Mouse (Mus musculus) midbrain, embryonic 16.5 days (tissue): Measurements from ENCODE around the gene BC017158. TPM values are rescaled to one million over a fixed set of nuclear protein-coding genes. Genes with fewer than 3 reads are reported as not detected.

ENCODE experiments used
- ATAC-seq: fragments of 200-750 bp; cut with Nextera tagmentation; 2 replicates; pipeline ENCODE4 v1.8.0; 2017; ENCODE audit warnings: moderate TSS enrichment
- H3K27ac ChIP-seq: fragments of 300-500 bp; sonication (generic); 2 replicates; pipeline ENCODE4 v1.5.1; 2014; ENCODE audit warnings: mild to moderate bottlenecking, low read length, mixed read lengths
- H3K27me3 ChIP-seq: fragments of 300-500 bp; sonication (generic); 2 replicates; pipeline ENCODE4 v1.6.1; 2014; ENCODE audit warnings: low read depth, low read length, mixed read lengths; ENCODE audit not compliant: control insufficient read depth, insufficient read depth
- H3K36me3 ChIP-seq: fragments of 300-500 bp; sonication (generic); 2 replicates; pipeline ENCODE4 v1.6.1; 2014; ENCODE audit warnings: mild to moderate bottlenecking, low read length, moderate library complexity, mixed read lengths; ENCODE audit not compliant: control insufficient read depth, insufficient read depth
- H3K4me1 ChIP-seq: fragments of 300-500 bp; sonication (generic); 2 replicates; pipeline ENCODE4 v1.6.1; 2014; ENCODE audit warnings: mild to moderate bottlenecking, low read length, mixed read lengths; ENCODE audit not compliant: control insufficient read depth, insufficient read depth
- H3K4me2 ChIP-seq: fragments of 300-500 bp; sonication (generic); 2 replicates; pipeline ENCODE4 v1.6.1; 2014; ENCODE audit warnings: mild to moderate bottlenecking, low read length, mixed read lengths
- H3K4me3 ChIP-seq: fragments of 300-500 bp; sonication (generic); 2 replicates; pipeline ENCODE4 v1.5.1; 2014; ENCODE audit warnings: low read depth, mild to moderate bottlenecking, low read length, moderate library complexity, mixed read lengths
- H3K9ac ChIP-seq: fragments of 300-500 bp; sonication (generic); 2 replicates; pipeline ENCODE4 v1.6.1; 2014; ENCODE audit warnings: low read depth, low read length, mixed read lengths
- H3K9me3 ChIP-seq: fragments of 300-500 bp; sonication (generic); replicated peaks from 2 replicates; pipeline ENCODE4 v1.6.1; 2014; ENCODE audit warnings: mild to moderate bottlenecking, low read length, mixed read lengths; ENCODE audit not compliant: control insufficient read depth, poor library complexity, severe bottlenecking
- WGBS: fragments of 180-500 bp; shearing (Covaris S2); extraction: QIAGEN DNeasy Blood & Tissue Kit; methylation state at CpG from one replicate; pipeline ENCODE4 v1.1.7; 2014; 5-methylcytosine and 5-hydroxymethylcytosine counted together
- polyA plus RNA-seq: library from polyadenylated mRNA; unstranded; fragments of >200 nt; fragmentation: Nextera tagmentation; extraction: Ambion mirVana; gene quantifications from 2 replicates; pipeline ENCODE4 v1.2.1, GENCODE M21; 2015

BC017158 gene
- polyA plus RNA-seq, 1 experiment from 2014 or later = 25.9 TPM

GRCm38 (mm10) chr7:128330981-128331380 lies 33.0 kb upstream of the BC017158 start:
- H3K4me2 ChIP-seq = peak overlapping the region; percentile 31
- WGBS = 40% methylated on average over 9 of the region's 9 CpGs
- H3K36me3 ChIP-seq = no peaks in the 10 kb centered on the region
- H3K27me3 ChIP-seq = no peaks in the 10 kb centered on the region
- no peak for ATAC-seq
- H3K27ac ChIP-seq = peak overlapping the region; percentile 49; the same call in 1 of the 2 replicates
- no peak overlapping the region for H3K9ac ChIP-seq
- H3K4me3 ChIP-seq = no peak overlapping the region
- peaks cover 5% of the 10 kb centered on the region for H3K4me1 ChIP-seq
- no peaks in the 10 kb centered on the region for H3K9me3 ChIP-seq

- Histone ChIP-seq H3K9me3 (no peaks in the 10 kb centered on the region), H3K4me3 (no peak overlapping the region), H3K27ac (no peak overlapping the region), H3K4me1 (no peaks in the 10 kb centered on the region), H3K9ac (no peak overlapping the region), H3K27me3 (no peaks in the 10 kb centered on the region; the same call in 1 of the 2 replicates), H3K36me3 (no peaks in the 10 kb centered on the region), H3K4me2 (no peak overlapping the region)
- 93% methylated on average over 1 of the region's 1 CpGs for WGBS
- ATAC-seq = no peak
These were observed 27.0 kb upstream of the BC017158 start for GRCm38 (mm10) chr7:128324977-128325376.

GRCm38 (mm10) chr7:128321260-128321659 lies 23.3 kb upstream of the BC017158 start:
- ATAC-seq = no peak
- no peaks in the 10 kb centered on the region for H3K36me3 ChIP-seq
- no peak overlapping the region for H3K4me2 ChIP-seq
- no peaks in the 10 kb centered on the region for H3K9me3 ChIP-seq
- no peak overlapping the region for H3K4me3 ChIP-seq
- no peaks in the 10 kb centered on the region; the same call in 1 of the 2 replicates for H3K27me3 ChIP-seq
- H3K4me1 ChIP-seq = no peaks in the 10 kb centered on the region
- WGBS = 75% methylated on average over 7 of the region's 7 CpGs
- H3K9ac ChIP-seq = no peak overlapping the region
- no peak overlapping the region for H3K27ac ChIP-seq

- Histone ChIP-seq H3K27ac (no peak overlapping the region), H3K27me3 (no peaks in the 10 kb centered on the region; the same call in 1 of the 2 replicates), H3K4me3 (no peak overlapping the region), H3K36me3 (no peaks in the 10 kb centered on the region), H3K4me1 (no peaks in the 10 kb centered on the region), H3K9ac (no peak overlapping the region), H3K9me3 (no peaks in the 10 kb centered on the region), H3K4me2 (no peak overlapping the region)
- WGBS = 77% methylated on average over 2 of the region's 2 CpGs
- no peak for ATAC-seq
These were observed 22.3 kb upstream of the BC017158 start for GRCm38 (mm10) chr7:128320219-128320816.

GRCm38 (mm10) chr7:128319140-128319539 lies 21.2 kb upstream of the BC017158 start:
- no peak overlapping the region for H3K4me2 ChIP-seq
- no peak for ATAC-seq
- no peaks in the 10 kb centered on the region for H3K9me3 ChIP-seq
- H3K27ac ChIP-seq = no peak overlapping the region
- no peaks in the 10 kb centered on the region for H3K36me3 ChIP-seq
- H3K9ac ChIP-seq = no peak overlapping the region
- 82% methylated on average over 7 of the region's 7 CpGs for WGBS
- H3K27me3 ChIP-seq = no peaks in the 10 kb centered on the region
- H3K4me1 ChIP-seq = no peaks in the 10 kb centered on the region
- H3K4me3 ChIP-seq = no peak overlapping the region

- no peak overlapping the region for H3K4me2 ChIP-seq
- no peaks in the 10 kb centered on the region for H3K27me3 ChIP-seq
- no peaks in the 10 kb centered on the region for H3K4me1 ChIP-seq
- no peak overlapping the region for H3K27ac ChIP-seq
- no peak for ATAC-seq
- WGBS = 47% methylated on average over 4 of the region's 4 CpGs
- no peaks in the 10 kb centered on the region for H3K9me3 ChIP-seq
- no peaks in the 10 kb centered on the region for H3K36me3 ChIP-seq
- no peak overlapping the region for H3K4me3 ChIP-seq
- H3K9ac ChIP-seq = no peak overlapping the region
These were observed 19.0 kb upstream of the BC017158 start for GRCm38 (mm10) chr7:128317011-128317410.

GRCm38 (mm10) chr7:128314491-128314890 lies 16.5 kb upstream of the BC017158 start:
- Histone ChIP-seq H3K27me3 (no peaks in the 10 kb centered on the region), H3K27ac (no peak overlapping the region), H3K4me2 (no peak overlapping the region), H3K4me1 (no peaks in the 10 kb centered on the region), H3K9me3 (no peaks in the 10 kb centered on the region), H3K9ac (no peak overlapping the region), H3K36me3 (no peaks in the 10 kb centered on the region), H3K4me3 (no peak overlapping the region)
- WGBS = 72% methylated on average over 7 of the region's 7 CpGs
- ATAC-seq = no peak

GRCm38 (mm10) chr7:128313601-128314000 lies 15.6 kb upstream of the BC017158 start:
- 83% methylated on average over 2 of the region's 2 CpGs for WGBS
- ATAC-seq = no peak
- Histone ChIP-seq H3K9me3 (no peaks in the 10 kb centered on the region), H3K4me3 (no peak overlapping the region), H3K27me3 (no peaks in the 10 kb centered on the region), H3K4me1 (no peaks in the 10 kb centered on the region), H3K36me3 (no peaks in the 10 kb centered on the region), H3K9ac (no peak overlapping the region), H3K27ac (no peak overlapping the region), H3K4me2 (no peak overlapping the region)

- WGBS = 83% methylated on average over 13 of the region's 13 CpGs
- Histone ChIP-seq H3K4me2 (no peak overlapping the region), H3K27me3 (no peaks in the 10 kb centered on the region), H3K36me3 (no peaks in the 10 kb centered on the region), H3K27ac (no peak overlapping the region), H3K4me3 (no peak overlapping the region), H3K9me3 (no peaks in the 10 kb centered on the region), H3K9ac (no peak overlapping the region), H3K4me1 (no peaks in the 10 kb centered on the region)
- no peak for ATAC-seq
These were observed 14.5 kb upstream of the BC017158 start for GRCm38 (mm10) chr7:128312375-128313059.
